Mouse (Mus musculus): ENCODE results near the gene Mark1. TPM values are rescaled to one million over a fixed set of nuclear protein-coding genes. Genes with fewer than 3 reads are reported as not detected.

Gene Mark1
- not detected for polyA plus RNA-seq (2017; shearing (Covaris generic))

GRCm38 (mm10) chr1:184999071-184999750, at the start of gene Mark1:
TSS of gene Mark1 (minus strand) at chr1:184999570.

GRCm38 (mm10) chr1:184882281-184883268, 116.8 kb downstream of the Mark1 start, which contains the start of gene C130074G19Rik:
TSS of gene C130074G19Rik (minus strand) at chr1:184883218.

Other genes with a start within 250 kb of the Mark1 start
- gene Marc1, start 188.3 kb downstream of the Mark1 start, polyA plus RNA-seq (2017; shearing (Covaris generic)) = 0.29 TPM
- 343 TPM for gene Marc2, start 153.1 kb downstream of the Mark1 start, polyA plus RNA-seq (2017; shearing (Covaris generic))
- not detected for gene C130074G19Rik, start 116.4 kb downstream of the Mark1 start, polyA plus RNA-seq (2017; shearing (Covaris generic))
- 32.6 TPM for gene Rab3gap2, start 204.5 kb upstream of the Mark1 start, polyA plus RNA-seq (2017; shearing (Covaris generic))

Data from CD4-positive, CD25-positive, alpha-beta regulatory T cell (primary cell).